Mouse (Mus musculus) hindbrain, embryonic 15.5 days (tissue): ENCODE measurements around the gene Tspan9. TPM values are rescaled to one million over a fixed set of nuclear protein-coding genes. Genes with fewer than 3 reads are reported as not detected.
A peak's percentile ranks its signal among the peaks of the same experiment; 100 is the strongest.

ENCODE experiments used
- ATAC-seq: fragments of 200-750 bp; cut with Nextera tagmentation; 2 replicates; pipeline ENCODE4 v1.8.0; 2017; ENCODE audit warnings: low read depth, moderate number of reproducible peaks, moderate TSS enrichment; ENCODE audit not compliant: low FRiP score
- H3K27ac ChIP-seq: fragments of 300-500 bp; sonication (generic); replicated peaks from 2 replicates; pipeline ENCODE4 v1.5.1; 2015; ENCODE audit warnings: mild to moderate bottlenecking, inconsistent platforms
- H3K27me3 ChIP-seq: fragments of 300-500 bp; sonication (generic); 2 replicates; pipeline ENCODE4 v1.6.1; 2015; ENCODE audit warnings: control low read depth, inconsistent platforms
- H3K36me3 ChIP-seq: fragments of 300-500 bp; sonication (generic); 2 replicates; pipeline ENCODE4 v1.6.1; 2015; ENCODE audit warnings: control low read depth, inconsistent platforms
- H3K4me1 ChIP-seq: fragments of 300-500 bp; sonication (generic); replicated peaks from 2 replicates; pipeline ENCODE4 v1.6.1; 2015; ENCODE audit warnings: control low read depth, inconsistent platforms
- H3K4me2 ChIP-seq: fragments of 300-500 bp; sonication (generic); 2 replicates; pipeline ENCODE4 v1.6.1; 2015; ENCODE audit warnings: moderate library complexity, mild to moderate bottlenecking, inconsistent platforms
- H3K4me3 ChIP-seq: fragments of 300-500 bp; sonication (generic); 2 replicates; pipeline ENCODE4 v1.5.1; 2015; ENCODE audit warnings: mild to moderate bottlenecking, inconsistent platforms
- H3K9ac ChIP-seq: fragments of 300-500 bp; sonication (generic); 2 replicates; pipeline ENCODE4 v1.6.1; 2015; ENCODE audit warnings: inconsistent platforms
- H3K9me3 ChIP-seq: fragments of 300-500 bp; sonication (generic); 2 replicates; pipeline ENCODE4 v1.6.1; 2016; ENCODE audit warnings: control low read depth, inconsistent platforms
- WGBS: fragments of 180-500 bp; shearing (Covaris S2); methylation state at CpG from one replicate; pipeline ENCODE4 v1.1.7; 2015; 5-methylcytosine and 5-hydroxymethylcytosine counted together
- polyA plus RNA-seq: library from polyadenylated mRNA; unstranded; fragments of >200 nt; fragmentation: Nextera tagmentation; extraction: Ambion mirVana; gene quantifications from 2 replicates; pipeline ENCODE4 v1.2.1, GENCODE M21; 2015

Tspan9 gene
- polyA plus RNA-seq, 1 experiment from 2014 or later: 54.4 TPM

DNA sequence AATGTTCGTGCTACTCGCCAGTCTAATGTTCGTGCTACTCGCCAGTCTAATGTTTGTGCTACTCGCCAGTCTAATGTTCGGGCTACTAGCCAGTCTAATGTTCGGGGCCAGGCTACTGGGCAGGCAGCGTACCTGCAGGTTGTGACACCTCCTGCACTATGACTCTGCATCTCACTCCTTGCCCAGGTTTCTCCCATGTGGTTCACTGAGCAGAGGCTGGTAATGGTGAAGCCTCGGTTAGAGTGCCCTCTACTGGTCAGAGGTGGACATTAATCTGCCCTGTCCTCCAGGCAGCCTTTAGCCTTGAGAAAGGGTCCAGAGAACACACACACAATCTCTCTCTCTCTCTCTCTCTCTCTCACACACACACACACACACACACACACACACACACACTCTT, 197.7 kb downstream of the Tspan9 start:
- Histone ChIP-seq H3K4me3 (no peak overlapping the region), H3K27ac (no peak overlapping the region), H3K4me1 (no peaks in the 10 kb centered on the region), H3K9ac (no peak overlapping the region), H3K36me3 (no peaks in the 10 kb centered on the region), H3K27me3 (no peaks in the 10 kb centered on the region), H3K4me2 (no peak overlapping the region), H3K9me3 (no peaks in the 10 kb centered on the region)
- WGBS: 57% methylated on average over 9 of the region's 9 CpGs
- ATAC-seq: peak; percentile 68

DNA sequence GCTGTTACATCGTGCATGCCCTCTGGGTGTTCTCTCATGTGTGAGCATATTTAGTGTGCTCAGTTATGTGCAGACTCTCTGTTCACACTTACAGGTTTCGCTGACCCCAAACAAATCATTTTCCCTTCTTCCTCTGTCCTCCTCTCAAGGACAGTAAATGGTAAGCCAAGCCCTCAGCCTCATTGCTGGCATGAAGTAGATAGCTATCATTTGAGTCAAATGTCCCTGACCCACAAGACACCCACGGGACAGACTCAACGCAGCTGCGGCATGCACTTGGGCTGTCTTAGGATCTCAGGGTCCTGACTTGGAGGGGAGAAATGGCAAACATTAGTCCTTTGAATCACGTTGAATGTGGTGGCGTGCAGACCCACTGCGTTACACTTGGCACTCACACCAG, 201.0 kb downstream of the Tspan9 start:
- no peak overlapping the region for H3K4me3 ChIP-seq
- H3K27me3 ChIP-seq: no peaks in the 10 kb centered on the region
- no peak overlapping the region for H3K9ac ChIP-seq
- H3K4me1 ChIP-seq: no peaks in the 10 kb centered on the region
- no peaks in the 10 kb centered on the region for H3K9me3 ChIP-seq
- no peak overlapping the region for H3K4me2 ChIP-seq
- H3K36me3 ChIP-seq: no peaks in the 10 kb centered on the region
- WGBS: 88% methylated on average over 8 of the region's 8 CpGs
- no peak for ATAC-seq
- no peak overlapping the region for H3K27ac ChIP-seq

DNA sequence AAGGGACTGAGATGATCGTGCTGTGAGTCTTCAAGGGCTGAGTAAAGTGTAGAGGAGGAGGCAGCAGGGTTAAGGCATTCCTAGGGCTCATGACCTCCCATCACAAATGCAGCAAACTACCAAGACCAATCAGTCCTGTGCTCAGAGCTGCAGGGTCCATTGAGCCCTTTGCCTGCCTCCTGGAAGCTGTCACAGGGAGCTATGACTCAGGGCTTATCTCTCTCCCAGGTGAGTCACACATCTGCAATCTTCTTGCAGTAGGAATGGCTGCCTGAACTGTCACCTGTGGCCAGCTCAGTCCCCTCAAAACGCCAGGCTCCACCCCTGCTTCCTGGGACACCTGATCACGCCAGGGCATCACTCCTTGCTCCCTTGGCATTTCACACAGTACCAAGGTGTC, 208.3 kb downstream of the Tspan9 start:
- Histone ChIP-seq H3K27ac (no peak overlapping the region), H3K9me3 (no peaks in the 10 kb centered on the region), H3K4me3 (no peak overlapping the region), H3K4me1 (0 out of 2 replicates have a peak, but pooled peaks cover 4% of the 10 kb centered on the region), H3K4me2 (no peak overlapping the region), H3K36me3 (no peaks in the 10 kb centered on the region), H3K27me3 (no peaks in the 10 kb centered on the region), H3K9ac (no peak overlapping the region)
- 87% methylated on average over 3 of the region's 3 CpGs for WGBS
- ATAC-seq: no peak

DNA sequence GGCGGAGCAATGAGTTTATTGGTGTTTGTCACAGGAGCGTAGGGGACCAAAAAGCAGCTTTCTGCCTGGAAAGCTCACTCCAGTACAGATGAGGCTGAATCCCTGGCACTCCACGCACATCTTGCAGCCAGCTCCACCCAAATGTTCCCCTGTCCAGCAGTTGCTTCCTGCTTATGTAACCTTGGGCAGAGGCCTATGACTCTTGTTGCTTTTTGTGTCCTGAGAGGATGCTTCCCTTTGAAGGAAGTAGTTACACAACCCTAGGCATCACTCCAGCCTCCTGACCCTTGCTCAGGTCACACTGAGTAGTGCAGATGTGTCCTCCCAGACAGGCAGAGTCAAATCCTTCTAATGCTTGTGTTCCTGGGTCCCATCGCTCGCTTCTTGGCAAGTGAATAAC, 209.6 kb downstream of the Tspan9 start:
- no peaks in the 10 kb centered on the region for H3K36me3 ChIP-seq
- H3K4me2 ChIP-seq: no peak overlapping the region
- no peaks in the 10 kb centered on the region for H3K27me3 ChIP-seq
- H3K27ac ChIP-seq: no peak overlapping the region
- H3K4me1 ChIP-seq: 0 out of 2 replicates have a peak, but pooled peaks cover 4% of the 10 kb centered on the region
- H3K9me3 ChIP-seq: no peaks in the 10 kb centered on the region
- no peak overlapping the region for H3K9ac ChIP-seq
- H3K4me3 ChIP-seq: no peak overlapping the region
- WGBS: 75% methylated on average over 5 of the region's 5 CpGs
- no peak for ATAC-seq

DNA sequence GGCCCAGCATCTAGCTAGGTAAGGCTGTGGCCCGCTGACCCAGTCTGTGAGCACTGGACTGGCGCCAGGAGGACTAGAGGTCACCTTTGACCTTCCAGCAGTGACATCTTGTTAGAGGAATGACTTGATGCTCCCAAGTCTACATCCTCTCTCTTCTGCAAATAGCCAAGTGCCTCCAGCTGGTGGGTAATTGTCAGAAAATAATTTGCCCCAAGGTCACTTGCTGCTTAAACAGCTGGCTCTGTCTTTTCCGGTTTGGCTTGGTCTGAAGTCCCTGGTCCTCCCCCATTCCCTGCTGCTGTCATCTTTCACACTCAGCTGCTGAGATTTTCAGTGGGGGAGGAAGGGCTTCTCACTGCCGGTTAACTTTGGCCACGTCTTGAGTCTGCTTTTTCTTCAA, 210.7 kb downstream of the Tspan9 start:
- Histone ChIP-seq H3K27me3 (no peaks in the 10 kb centered on the region), H3K36me3 (no peaks in the 10 kb centered on the region), H3K9me3 (no peaks in the 10 kb centered on the region), H3K9ac (no peak overlapping the region), H3K4me1 (0 out of 2 replicates have a peak, but pooled peaks cover 4% of the 10 kb centered on the region), H3K4me3 (no peak overlapping the region), H3K27ac (no peak overlapping the region), H3K4me2 (no peak overlapping the region)
- WGBS: 60% methylated on average over 5 of the region's 5 CpGs
- no peak for ATAC-seq

DNA sequence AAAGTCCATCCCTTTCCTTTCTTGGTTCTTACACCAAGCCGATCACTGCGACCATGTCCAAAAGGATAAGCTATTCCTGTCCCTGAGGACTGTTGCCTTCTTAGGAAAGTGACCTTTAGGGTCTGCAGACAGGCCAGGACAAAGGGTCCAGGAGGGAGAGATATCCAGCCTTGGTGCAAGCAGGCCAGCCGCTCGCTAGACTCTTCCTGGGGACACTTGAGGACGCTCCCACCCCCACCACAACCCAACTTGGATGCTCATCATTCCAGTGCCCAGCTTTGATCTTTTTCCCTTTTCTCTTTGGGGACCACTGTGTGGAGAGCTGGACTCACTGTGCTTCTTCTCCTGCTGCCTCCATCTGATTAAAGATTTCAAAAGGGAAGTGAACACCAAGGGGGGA, 214.7 kb downstream of the Tspan9 start:
- WGBS: 85% methylated on average over 5 of the region's 5 CpGs
- Histone ChIP-seq H3K4me3 (no peak overlapping the region), H3K4me2 (no peak overlapping the region), H3K27me3 (no peaks in the 10 kb centered on the region), H3K27ac (no peak overlapping the region), H3K36me3 (no peaks in the 10 kb centered on the region), H3K4me1 (0 out of 2 replicates have a peak, but pooled peaks cover 4% of the 10 kb centered on the region), H3K9ac (no peak overlapping the region), H3K9me3 (no peaks in the 10 kb centered on the region)
- no peak for ATAC-seq

DNA sequence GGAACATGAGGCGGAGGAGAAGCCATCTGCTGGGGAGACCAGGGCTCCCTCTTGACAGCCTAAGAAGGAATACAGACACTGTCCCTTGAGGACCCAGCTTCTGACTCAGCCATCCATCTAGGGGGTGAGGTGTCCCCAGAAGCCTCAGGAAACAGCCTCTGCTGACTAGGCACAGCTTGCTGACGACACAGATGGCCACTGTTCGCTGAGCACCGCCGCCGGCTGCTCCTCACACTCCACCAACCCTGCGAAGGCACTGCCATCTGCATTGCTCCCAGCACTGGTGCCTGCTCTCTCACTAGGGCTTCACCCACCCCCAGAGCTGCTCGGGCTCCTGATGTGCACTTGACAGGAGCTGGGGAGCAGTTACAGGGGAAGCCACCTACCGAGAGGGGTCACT, 217.5 kb downstream of the Tspan9 start:
- Histone ChIP-seq H3K9ac (no peak overlapping the region), H3K27me3 (no peaks in the 10 kb centered on the region), H3K27ac (no peak overlapping the region), H3K9me3 (no peaks in the 10 kb centered on the region), H3K4me1 (no peaks in the 10 kb centered on the region), H3K36me3 (no peaks in the 10 kb centered on the region), H3K4me2 (no peak overlapping the region), H3K4me3 (no peak overlapping the region)
- WGBS: 56% methylated on average over 9 of the region's 9 CpGs
- ATAC-seq: peak; percentile 43; the same call in 1 of the 2 replicates

DNA sequence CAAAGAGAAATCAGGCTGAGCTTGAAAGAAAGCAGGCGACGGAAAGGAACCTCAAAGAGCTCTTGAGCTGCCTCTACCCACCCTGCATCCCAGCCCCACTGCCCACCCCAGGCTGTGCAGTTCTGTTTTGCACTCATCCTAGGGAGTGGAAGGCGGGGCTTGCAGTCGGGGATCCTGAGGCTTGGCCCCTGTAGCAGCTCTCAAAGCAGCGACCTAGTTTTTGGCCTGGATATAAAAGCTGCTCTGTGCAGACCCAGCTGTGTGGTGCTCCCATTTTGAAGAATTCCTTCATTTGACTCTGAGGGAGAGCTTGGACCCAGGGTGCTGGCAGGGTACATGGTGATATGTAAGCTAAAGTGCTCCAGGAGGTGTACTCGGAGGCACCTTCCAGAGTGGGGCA, 218.6 kb downstream of the Tspan9 start:
- 72% methylated on average over 6 of the region's 6 CpGs for WGBS
- Histone ChIP-seq H3K4me1 (0 out of 2 replicates have a peak, but pooled peaks cover 3% of the 10 kb centered on the region), H3K9me3 (no peaks in the 10 kb centered on the region), H3K36me3 (no peaks in the 10 kb centered on the region), H3K27me3 (no peaks in the 10 kb centered on the region), H3K4me2 (no peak overlapping the region), H3K4me3 (no peak overlapping the region), H3K9ac (no peak overlapping the region), H3K27ac (no peak overlapping the region)
- no peak for ATAC-seq

DNA sequence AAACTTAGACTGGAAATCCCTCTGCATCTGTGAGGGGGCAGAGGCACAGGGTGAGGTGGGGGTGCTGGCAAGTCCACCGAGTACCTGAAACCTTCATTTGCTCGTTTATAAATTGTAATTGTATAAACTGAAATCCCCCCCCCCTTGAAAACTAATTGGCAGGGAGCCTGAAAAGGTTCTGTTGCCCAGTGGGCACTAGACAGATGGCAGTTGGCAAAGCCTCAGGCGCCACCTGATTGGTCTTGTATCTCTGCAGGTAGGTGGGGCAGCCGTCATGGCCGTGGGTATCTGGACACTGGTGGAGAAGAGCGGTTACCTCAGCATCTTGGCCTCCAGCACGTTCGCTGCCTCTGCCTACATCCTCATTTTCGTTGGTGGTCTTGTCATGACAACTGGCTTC, 220.1 kb downstream of the Tspan9 start:
- Histone ChIP-seq H3K9me3 (no peaks in the 10 kb centered on the region), H3K27ac (no peak overlapping the region), H3K4me1 (0 out of 2 replicates have a peak, but pooled peaks cover 3% of the 10 kb centered on the region), H3K36me3 (no peaks in the 10 kb centered on the region), H3K27me3 (no peaks in the 10 kb centered on the region), H3K4me2 (no peak overlapping the region), H3K9ac (no peak overlapping the region), H3K4me3 (no peak overlapping the region)
- ATAC-seq: no peak
- 70% methylated on average over 9 of the region's 9 CpGs for WGBS

DNA sequence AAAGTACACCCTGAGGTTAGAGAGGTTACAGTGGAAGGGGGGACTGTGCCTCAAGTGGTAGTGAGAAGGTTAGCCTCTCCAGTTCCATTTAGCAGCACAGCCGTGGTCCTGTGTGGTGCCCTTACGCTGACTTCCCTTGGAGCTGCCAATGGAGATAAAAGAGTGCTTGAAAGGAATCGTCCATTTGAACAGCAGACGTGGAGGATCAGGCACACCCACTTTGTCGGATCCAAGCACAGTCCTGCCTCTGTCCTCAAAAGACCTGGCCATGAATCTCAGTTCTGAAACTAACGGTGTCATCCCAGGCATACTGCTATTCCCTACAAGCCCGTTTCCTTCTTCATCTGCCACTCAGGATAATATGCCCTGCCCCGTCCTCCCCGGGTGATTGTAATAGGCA, 221.4 kb downstream of the Tspan9 start:
- H3K9me3 ChIP-seq: no peaks in the 10 kb centered on the region
- peaks cover 6% of the 10 kb centered on the region; the same call in 1 of the 2 replicates for H3K4me1 ChIP-seq
- no peak overlapping the region for H3K4me2 ChIP-seq
- no peak overlapping the region for H3K4me3 ChIP-seq
- no peaks in the 10 kb centered on the region for H3K27me3 ChIP-seq
- no peaks in the 10 kb centered on the region for H3K36me3 ChIP-seq
- no peak overlapping the region for H3K27ac ChIP-seq
- H3K9ac ChIP-seq: no peak overlapping the region
- ATAC-seq: no peak
- WGBS: 55% methylated on average over 9 of the region's 9 CpGs

DNA sequence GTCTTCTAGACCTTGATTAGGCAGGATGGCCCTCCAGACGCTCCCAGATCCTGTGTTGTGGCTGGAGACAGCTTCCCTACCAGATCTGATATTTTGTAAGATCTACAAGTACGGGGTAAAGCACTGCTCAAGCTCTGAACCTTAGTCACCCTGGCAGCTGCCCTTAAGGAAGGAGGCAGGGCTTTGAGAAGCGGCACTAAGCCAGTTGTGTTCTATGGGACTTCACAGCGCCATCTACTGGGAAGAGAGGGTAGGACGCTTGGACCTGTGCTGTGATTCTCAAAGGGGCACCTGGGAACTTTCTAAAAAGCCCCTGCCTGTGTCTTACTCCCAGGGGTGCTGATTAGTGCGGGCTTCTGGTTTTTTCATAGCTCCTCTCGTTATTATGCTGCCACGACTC, 222.7 kb downstream of the Tspan9 start:
- Histone ChIP-seq H3K9me3 (no peaks in the 10 kb centered on the region), H3K27ac (no peak overlapping the region), H3K4me2 (no peak overlapping the region), H3K9ac (no peak overlapping the region), H3K36me3 (no peaks in the 10 kb centered on the region), H3K27me3 (no peaks in the 10 kb centered on the region), H3K4me3 (no peak overlapping the region), H3K4me1 (peaks cover 11% of the 10 kb centered on the region)
- 0 out of 2 replicates have a peak, but pooled peaks have one; percentile 27 for ATAC-seq
- WGBS: 9% methylated on average over 8 of the region's 8 CpGs

DNA sequence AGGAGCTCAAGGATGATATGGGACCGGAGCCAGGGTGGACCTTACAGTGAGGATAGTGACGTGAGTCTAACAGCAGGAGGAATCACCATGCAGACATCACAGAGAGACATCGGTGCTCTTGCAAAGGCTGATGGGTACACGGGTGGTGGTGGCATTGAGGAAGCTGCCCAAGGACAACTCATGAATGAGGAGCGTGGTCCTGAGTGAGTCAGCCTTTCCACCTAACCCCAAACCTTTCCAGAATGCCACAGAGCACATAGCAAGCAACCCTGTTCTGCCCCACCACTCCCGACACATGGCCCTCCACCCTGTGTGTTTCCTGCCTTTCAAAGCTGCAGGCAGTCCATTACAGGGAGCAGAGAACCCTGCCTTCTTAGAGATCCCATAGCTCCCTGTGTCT, 223.9 kb downstream of the Tspan9 start:
- Histone ChIP-seq H3K4me2 (no peak overlapping the region), H3K4me3 (no peak overlapping the region), H3K9ac (no peak overlapping the region), H3K36me3 (no peaks in the 10 kb centered on the region), H3K27me3 (no peaks in the 10 kb centered on the region), H3K9me3 (no peaks in the 10 kb centered on the region), H3K4me1 (peaks cover 11% of the 10 kb centered on the region), H3K27ac (no peak overlapping the region)
- ATAC-seq: no peak
- WGBS: 88% methylated on average over 6 of the region's 6 CpGs

DNA sequence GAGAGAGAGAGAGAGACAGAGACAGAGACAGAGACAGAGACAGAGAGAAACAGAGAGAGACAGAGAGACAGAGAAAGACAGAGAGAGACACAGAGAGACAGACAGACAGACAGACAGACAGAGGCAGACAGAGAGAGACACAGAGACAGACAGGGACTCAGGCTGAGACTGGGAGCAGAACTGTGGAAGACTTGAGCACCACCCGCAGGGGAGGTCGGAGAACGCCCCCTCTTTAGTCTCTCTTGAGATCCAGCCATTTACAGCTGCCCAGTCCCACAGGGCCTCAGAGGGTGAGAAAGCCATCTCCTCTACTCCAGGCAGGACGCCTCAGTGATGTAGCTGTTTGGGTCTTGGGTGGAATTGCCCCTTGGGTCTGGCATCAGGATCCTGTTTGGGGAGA, 225.7 kb downstream of the Tspan9 start:
- Histone ChIP-seq H3K4me1 (peaks cover 11% of the 10 kb centered on the region), H3K9me3 (no peaks in the 10 kb centered on the region), H3K27ac (no peak overlapping the region), H3K4me2 (no peak overlapping the region), H3K36me3 (no peaks in the 10 kb centered on the region), H3K4me3 (no peak overlapping the region), H3K9ac (no peak overlapping the region), H3K27me3 (no peaks in the 10 kb centered on the region)
- WGBS: 70% methylated on average over 4 of the region's 4 CpGs
- ATAC-seq: no peak
